Mouse (Mus musculus): Measurements from ENCODE around the gene Serpine2. TPM values are rescaled to one million over a fixed set of nuclear protein-coding genes. Genes with fewer than 3 reads are reported as not detected.

Gene Serpine2
- polyA plus RNA-seq, 1 experiment from 2014 or later: 91.7 TPM

DNA sequence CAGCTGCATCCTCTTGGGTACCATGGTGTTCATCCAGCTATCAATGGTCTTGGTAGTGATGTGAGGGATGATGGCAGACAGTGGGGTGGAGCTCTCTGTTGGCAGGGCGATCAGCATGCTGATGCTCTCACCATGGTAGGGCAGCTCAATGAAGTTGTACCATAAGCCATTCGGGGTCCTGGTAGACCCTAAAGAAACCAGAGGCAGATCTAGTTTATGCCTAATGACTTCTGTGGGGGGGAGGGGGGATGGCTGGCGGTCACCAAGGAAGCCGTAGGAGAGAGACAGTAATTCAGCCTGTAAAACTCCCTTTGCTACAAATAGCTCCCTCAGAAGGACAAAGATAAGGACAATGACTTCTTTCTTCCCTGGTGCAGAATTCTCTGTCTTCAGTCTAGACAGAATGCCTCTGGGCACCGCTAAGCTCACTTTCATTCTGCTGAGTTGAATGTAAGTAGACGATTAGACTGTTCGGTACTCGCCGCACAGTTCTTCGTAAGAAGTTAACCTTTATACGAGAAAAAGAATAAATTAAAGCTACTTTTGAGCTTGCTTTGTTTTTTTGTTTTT lies 58.0 kb downstream of the Serpine2 start:
- 67% methylated on average over 11 of the region's 11 CpGs for WGBS
- peak; percentile 70 for ATAC-seq (ENCODE audit: low FRiP score)
- peak; percentile 35 for DNase-seq (ENCODE audit: low spot score)

DNA sequence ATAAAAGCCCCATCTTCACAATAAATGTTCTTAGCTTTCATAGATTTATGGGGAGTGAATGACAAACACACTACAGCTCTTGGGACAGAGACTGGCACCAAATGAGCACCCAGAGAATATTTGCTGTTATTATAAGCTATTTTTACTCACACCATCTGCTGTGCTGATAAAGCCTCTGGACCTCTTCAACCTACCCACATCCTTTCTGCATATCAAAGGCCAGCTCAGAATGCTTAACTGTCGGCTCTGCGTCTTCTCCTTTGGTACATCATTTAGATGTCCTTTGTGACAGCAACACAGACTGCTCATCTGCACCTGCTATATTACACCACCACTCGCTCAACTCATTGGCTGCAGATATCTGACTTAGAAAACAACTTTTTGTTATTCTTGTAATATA lies 63.9 kb downstream of the Serpine2 start:
- no peaks in the 10 kb centered on the region for H3K36me3 ChIP-seq (ENCODE audit: control insufficient read depth, insufficient read depth, low read length)
- H3K4me3 ChIP-seq (ENCODE audit: low read depth, low read length): no peak overlapping the region
- no peaks in the 10 kb centered on the region for H3K4me1 ChIP-seq (replicated peaks; ENCODE audit: control insufficient read depth, insufficient read depth, low read length)
- H3K27ac ChIP-seq (ENCODE audit: low read depth, low read length): no peak overlapping the region
- H3K27me3 ChIP-seq (ENCODE audit: control insufficient read depth, insufficient read depth, low read length): no peaks in the 10 kb centered on the region
- ATAC-seq (ENCODE audit: low FRiP score): no peak
- H3K4me2 ChIP-seq (replicated peaks; ENCODE audit: low read depth, low read length): no peak overlapping the region
- H3K9ac ChIP-seq (ENCODE audit: low read depth, low read length): no peak overlapping the region
- H3K9me3 ChIP-seq (ENCODE audit: control insufficient read depth, low read length): no peaks in the 10 kb centered on the region
- DNase-seq (ENCODE audit: low spot score): no peak
- 90% methylated on average over 3 of the region's 3 CpGs for WGBS

More for the DNA sequence above, 58.0 kb downstream of the Serpine2 start:
- no peak overlapping the region for H3K9ac ChIP-seq (ENCODE audit: low read depth, low read length)
- H3K27ac ChIP-seq (ENCODE audit: low read depth, low read length): no peak overlapping the region
- H3K4me3 ChIP-seq (ENCODE audit: low read depth, low read length): no peak overlapping the region
- H3K4me2 ChIP-seq (replicated peaks; ENCODE audit: low read depth, low read length): no peak overlapping the region
- no peaks in the 10 kb centered on the region for H3K27me3 ChIP-seq (ENCODE audit: control insufficient read depth, insufficient read depth, low read length)
- no peaks in the 10 kb centered on the region for H3K4me1 ChIP-seq (replicated peaks; ENCODE audit: control insufficient read depth, insufficient read depth, low read length)
- H3K36me3 ChIP-seq (ENCODE audit: control insufficient read depth, insufficient read depth, low read length): no peaks in the 10 kb centered on the region
- H3K9me3 ChIP-seq (ENCODE audit: control insufficient read depth, low read length): no peaks in the 10 kb centered on the region

GRCm38 (mm10) chr1:79786267-79786927 lies 74.6 kb downstream of the Serpine2 start:
- Histone ChIP-seq H3K4me1 (replicated peaks; ENCODE audit: control insufficient read depth, insufficient read depth, low read length) (no peaks in the 10 kb centered on the region), H3K27me3 (ENCODE audit: control insufficient read depth, insufficient read depth, low read length) (no peaks in the 10 kb centered on the region), H3K4me3 (ENCODE audit: low read depth, low read length) (no peak overlapping the region), H3K27ac (ENCODE audit: low read depth, low read length) (no peak overlapping the region), H3K9ac (ENCODE audit: low read depth, low read length) (no peak overlapping the region), H3K36me3 (ENCODE audit: control insufficient read depth, insufficient read depth, low read length) (peaks cover 3% of the 10 kb centered on the region; the same call in 1 of the 2 replicates), H3K4me2 (replicated peaks; ENCODE audit: low read depth, low read length) (no peak overlapping the region), H3K9me3 (ENCODE audit: control insufficient read depth, low read length) (no peaks in the 10 kb centered on the region)
- DNase-seq (ENCODE audit: low spot score) (peak; percentile 39), ATAC-seq (ENCODE audit: low FRiP score) (peak; percentile 65; the same call in 1 of the 2 replicates)
- WGBS: 78% methylated on average over 7 of the region's 7 CpGs

DNA sequence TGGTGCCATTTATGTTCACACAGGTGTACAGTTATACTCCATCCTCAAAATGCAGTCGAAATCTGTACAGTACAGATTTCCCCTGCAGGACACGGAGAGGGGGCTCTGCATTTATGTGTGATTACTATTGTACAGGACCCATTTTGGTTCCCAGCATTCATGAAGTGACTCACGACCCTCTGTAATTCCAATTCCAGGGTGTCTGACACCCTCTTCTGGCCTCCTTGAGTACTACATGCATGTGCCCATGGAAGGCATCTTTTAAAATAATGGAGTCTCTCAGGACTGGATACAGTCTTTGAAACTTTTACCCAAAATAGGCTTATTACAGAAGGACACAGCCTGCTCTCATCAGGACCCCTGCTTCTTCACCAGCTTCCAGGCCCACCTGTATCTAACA lies 78.5 kb downstream of the Serpine2 start:
- peak; percentile 27 for DNase-seq (ENCODE audit: low spot score)
- no peak for ATAC-seq (ENCODE audit: low FRiP score)
- 86% methylated on average over 3 of the region's 3 CpGs for WGBS
- Histone ChIP-seq H3K27me3 (ENCODE audit: control insufficient read depth, insufficient read depth, low read length) (no peaks in the 10 kb centered on the region), H3K4me3 (ENCODE audit: low read depth, low read length) (no peak overlapping the region), H3K36me3 (ENCODE audit: control insufficient read depth, insufficient read depth, low read length) (peaks cover 11% of the 10 kb centered on the region), H3K4me1 (replicated peaks; ENCODE audit: control insufficient read depth, insufficient read depth, low read length) (no peaks in the 10 kb centered on the region), H3K9ac (ENCODE audit: low read depth, low read length) (no peak overlapping the region), H3K27ac (ENCODE audit: low read depth, low read length) (no peak overlapping the region), H3K4me2 (replicated peaks; ENCODE audit: low read depth, low read length) (no peak overlapping the region), H3K9me3 (ENCODE audit: control insufficient read depth, low read length) (no peaks in the 10 kb centered on the region)

GRCm38 (mm10) chr1:79778011-79778410 lies 83.0 kb downstream of the Serpine2 start:
- no peaks in the 10 kb centered on the region for H3K9me3 ChIP-seq (ENCODE audit: control insufficient read depth, low read length)
- ATAC-seq (ENCODE audit: low FRiP score): no peak
- WGBS: 92% methylated on average over 11 of the region's 11 CpGs

DNA sequence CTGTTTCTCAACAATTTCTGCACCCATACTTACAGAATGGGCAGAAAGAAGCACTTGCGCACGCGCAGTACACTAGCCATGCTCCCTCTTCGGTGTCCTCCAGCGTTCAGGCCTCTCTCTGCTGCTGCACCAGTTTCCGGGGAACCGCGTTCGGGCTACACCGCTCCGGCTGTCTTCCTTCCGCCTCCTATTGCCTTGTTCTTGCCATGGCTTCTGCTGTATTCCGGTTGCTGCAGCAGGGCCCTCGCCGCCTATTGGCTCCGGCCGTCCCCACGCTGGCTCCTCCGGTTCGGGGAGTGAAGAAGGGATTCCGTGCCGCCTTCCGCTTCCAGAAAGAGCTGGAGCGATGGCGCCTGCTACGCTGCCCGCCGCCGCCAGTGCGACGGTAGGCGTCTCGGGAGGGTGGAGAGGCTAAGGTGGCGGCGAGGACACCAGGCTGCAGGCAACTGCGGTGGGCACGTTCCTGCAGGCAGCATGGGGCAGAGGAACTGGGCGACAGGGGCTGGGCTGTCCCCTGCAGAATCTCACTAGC lies 85.0 kb downstream of the Serpine2 start, which contains the start of the genes Mrpl44 and Wdfy1:
TSS of gene Mrpl44 (plus strand) at position 92 of the 532 bp plus-strand sequence.
TSS of gene Wdfy1 (minus strand) at position 217 of the 532 bp plus-strand sequence.
- H3K4me3 ChIP-seq (ENCODE audit: low read depth, low read length): peak within 1 kb of the TSS; percentile 75
- H3K9ac ChIP-seq (ENCODE audit: low read depth, low read length): peak within 1 kb of the TSS; percentile 90
- H3K27ac ChIP-seq (ENCODE audit: low read depth, low read length): peak within 1 kb of the TSS; percentile 85
- H3K4me2 ChIP-seq (replicated peaks; ENCODE audit: low read depth, low read length): peak within 1 kb of the TSS; percentile 44
- WGBS: 0% methylated on average over 38 of the region's 38 CpGs
- peak; percentile 100 for ATAC-seq (ENCODE audit: low FRiP score)
- DNase-seq (ENCODE audit: low spot score): peak; percentile 99
- H3K36me3 ChIP-seq (ENCODE audit: control insufficient read depth, insufficient read depth, low read length): peaks cover 4% of the 10 kb centered on the region; the same call in 1 of the 2 replicates
- no peaks in the 10 kb centered on the region for H3K27me3 ChIP-seq (ENCODE audit: control insufficient read depth, insufficient read depth, low read length)
- H3K9me3 ChIP-seq (ENCODE audit: control insufficient read depth, low read length): no peaks in the 10 kb centered on the region
- no peaks in the 10 kb centered on the region for H3K4me1 ChIP-seq (replicated peaks; ENCODE audit: control insufficient read depth, insufficient read depth, low read length)

More at GRCm38 (mm10) chr1:79778011-79778410, 83.0 kb downstream of the Serpine2 start:
- no peak for DNase-seq (ENCODE audit: low spot score)
- no peak overlapping the region for H3K27ac ChIP-seq (ENCODE audit: low read depth, low read length)
- H3K4me1 ChIP-seq (replicated peaks; ENCODE audit: control insufficient read depth, insufficient read depth, low read length): no peaks in the 10 kb centered on the region
- peaks cover 11% of the 10 kb centered on the region for H3K36me3 ChIP-seq (ENCODE audit: control insufficient read depth, insufficient read depth, low read length)
- no peak overlapping the region for H3K4me3 ChIP-seq (ENCODE audit: low read depth, low read length)
- no peak overlapping the region for H3K4me2 ChIP-seq (replicated peaks; ENCODE audit: low read depth, low read length)
- no peaks in the 10 kb centered on the region for H3K27me3 ChIP-seq (ENCODE audit: control insufficient read depth, insufficient read depth, low read length)
- no peak overlapping the region for H3K9ac ChIP-seq (ENCODE audit: low read depth, low read length)

GRCm38 (mm10) chr1:79774164-79774780 lies 86.7 kb downstream of the Serpine2 start:
- H3K4me3 ChIP-seq (ENCODE audit: low read depth, low read length): no peak overlapping the region
- H3K27me3 ChIP-seq (ENCODE audit: control insufficient read depth, insufficient read depth, low read length): no peaks in the 10 kb centered on the region
- DNase-seq (ENCODE audit: low spot score) (no peak), ATAC-seq (ENCODE audit: low FRiP score) (no peak)
- no peaks in the 10 kb centered on the region for H3K4me1 ChIP-seq (replicated peaks; ENCODE audit: control insufficient read depth, insufficient read depth, low read length)
- no peaks in the 10 kb centered on the region for H3K36me3 ChIP-seq (ENCODE audit: control insufficient read depth, insufficient read depth, low read length)
- H3K9ac ChIP-seq (ENCODE audit: low read depth, low read length): no peak overlapping the region
- no peak overlapping the region for H3K27ac ChIP-seq (ENCODE audit: low read depth, low read length)
- no peaks in the 10 kb centered on the region for H3K9me3 ChIP-seq (ENCODE audit: control insufficient read depth, low read length)
- WGBS: 76% methylated on average over 4 of the region's 4 CpGs
- H3K4me2 ChIP-seq (replicated peaks; ENCODE audit: low read depth, low read length): no peak overlapping the region

- 70% methylated on average over 1 of the region's 1 CpGs for WGBS
- no peak for ATAC-seq (ENCODE audit: low FRiP score)
These were observed 92.7 kb downstream of the Serpine2 start for GRCm38 (mm10) chr1:79768231-79768630.

More at GRCm38 (mm10) chr1:79768231-79768630, 92.7 kb downstream of the Serpine2 start:
- Histone ChIP-seq H3K9ac (ENCODE audit: low read depth, low read length) (no peak overlapping the region), H3K4me3 (ENCODE audit: low read depth, low read length) (no peak overlapping the region), H3K27ac (ENCODE audit: low read depth, low read length) (no peak overlapping the region), H3K36me3 (ENCODE audit: control insufficient read depth, insufficient read depth, low read length) (no peaks in the 10 kb centered on the region), H3K4me1 (replicated peaks; ENCODE audit: control insufficient read depth, insufficient read depth, low read length) (no peaks in the 10 kb centered on the region), H3K27me3 (ENCODE audit: control insufficient read depth, insufficient read depth, low read length) (no peaks in the 10 kb centered on the region), H3K4me2 (replicated peaks; ENCODE audit: low read depth, low read length) (no peak overlapping the region), H3K9me3 (ENCODE audit: control insufficient read depth, low read length) (no peaks in the 10 kb centered on the region)
- DNase-seq (ENCODE audit: low spot score): no peak
